Mouse (Mus musculus) hindbrain, embryonic 16.5 days (tissue): ENCODE results near the gene Sell. TPM values are rescaled to one million over a fixed set of nuclear protein-coding genes. Genes with fewer than 3 reads are reported as not detected.
"Not testable (repeated sequence)": the region's sequence is repeated elsewhere in the genome, so short reads cannot be mapped to it uniquely, and the experiment has no call there.

Experiments
- ATAC-seq: fragments of 200-750 bp; cut with Nextera tagmentation; 2 replicates; pipeline ENCODE4 v1.8.0; 2017; ENCODE audit warnings: moderate TSS enrichment, moderate library complexity
- H3K27ac ChIP-seq: fragments of 300-500 bp; sonication (generic); 2 replicates; pipeline ENCODE4 v1.5.1; 2014; ENCODE audit warnings: low read depth, mild to moderate bottlenecking, control low read depth, low read length, moderate library complexity
- H3K27me3 ChIP-seq: fragments of 300-500 bp; sonication (generic); replicated peaks from 2 replicates; pipeline ENCODE4 v1.6.1; 2014; ENCODE audit warnings: low read length; ENCODE audit not compliant: control insufficient read depth, insufficient read depth
- H3K36me3 ChIP-seq: fragments of 300-500 bp; sonication (generic); 2 replicates; pipeline ENCODE4 v1.6.1; 2014; ENCODE audit warnings: mild to moderate bottlenecking, low read length, moderate library complexity, mixed read lengths; ENCODE audit not compliant: control insufficient read depth, insufficient read depth
- H3K4me1 ChIP-seq: fragments of 300-500 bp; sonication (generic); 2 replicates; pipeline ENCODE4 v1.6.1; 2014; ENCODE audit warnings: low read depth, low read length; ENCODE audit not compliant: control insufficient read depth, insufficient read depth
- H3K4me2 ChIP-seq: fragments of 300-500 bp; sonication (generic); 2 replicates; pipeline ENCODE4 v1.6.1; 2014; ENCODE audit warnings: mild to moderate bottlenecking, low read length, control low read depth, moderate library complexity
- H3K4me3 ChIP-seq: fragments of 300-500 bp; sonication (generic); 2 replicates; pipeline ENCODE4 v1.5.1; 2014; ENCODE audit warnings: mild to moderate bottlenecking, low read length, control low read depth, moderate library complexity
- H3K9ac ChIP-seq: fragments of 300-500 bp; sonication (generic); 2 replicates; pipeline ENCODE4 v1.6.1; 2014; ENCODE audit warnings: low read depth, mild to moderate bottlenecking, control low read depth, low read length, moderate library complexity
- H3K9me3 ChIP-seq: fragments of 300-500 bp; sonication (generic); 2 replicates; pipeline ENCODE4 v1.6.1; 2014; ENCODE audit warnings: mild to moderate bottlenecking, low read length, moderate library complexity; ENCODE audit not compliant: control insufficient read depth
- WGBS: fragments of 180-500 bp; shearing (Covaris S2); extraction: QIAGEN DNeasy Blood & Tissue Kit; methylation state at CpG from one replicate; pipeline ENCODE4 v1.1.7; 2014; 5-methylcytosine and 5-hydroxymethylcytosine counted together
- polyA plus RNA-seq: library from polyadenylated mRNA; unstranded; fragments of >200 nt; fragmentation: Nextera tagmentation; extraction: Ambion mirVana; gene quantifications from 2 replicates; pipeline ENCODE4 v1.2.1, GENCODE M21; 2015

Gene Sell
- 0.20 and 0.27 TPM in 2 replicates for polyA plus RNA-seq

GRCm38 (mm10) chr1:164061925-164062324 is at the start of gene Sell:
Gene Sell (plus strand): TSS chr1:164061982.
- no peak for ATAC-seq
- no peak within 1 kb of the TSS for H3K9ac ChIP-seq
- H3K4me1 ChIP-seq = no peaks in the 10 kb centered on the region
- H3K9me3 ChIP-seq = no peaks in the 10 kb centered on the region
- WGBS = 73% methylated on average over 4 of the region's 4 CpGs
- H3K4me2 ChIP-seq = no peak within 1 kb of the TSS
- H3K36me3 ChIP-seq = no peaks in the 10 kb centered on the region
- no peak within 1 kb of the TSS for H3K4me3 ChIP-seq
- H3K27me3 ChIP-seq = no peaks in the 10 kb centered on the region
- no peak within 1 kb of the TSS for H3K27ac ChIP-seq

GRCm38 (mm10) chr1:164014616-164015015 is 47.2 kb upstream of the Sell start:
- Histone ChIP-seq H3K36me3 (no peaks in the 10 kb centered on the region), H3K4me2 (no peak overlapping the region), H3K9ac (no peak overlapping the region), H3K27ac (no peak overlapping the region), H3K27me3 (no peaks in the 10 kb centered on the region), H3K4me3 (no peak overlapping the region), H3K4me1 (no peaks in the 10 kb centered on the region), H3K9me3 (no peaks in the 10 kb centered on the region)
- WGBS = 82% methylated on average over 1 of the region's 1 CpGs
- no peak for ATAC-seq

- H3K36me3 ChIP-seq = no peaks in the 10 kb centered on the region
- ATAC-seq = no peak
- H3K4me3 ChIP-seq = no peak overlapping the region
- H3K27me3 ChIP-seq = no peaks in the 10 kb centered on the region
- no peaks in the 10 kb centered on the region for H3K9me3 ChIP-seq
- H3K9ac ChIP-seq = no peak overlapping the region
- no peak overlapping the region for H3K4me2 ChIP-seq
- WGBS = 79% methylated on average over 16 of the region's 16 CpGs
- no peak overlapping the region for H3K27ac ChIP-seq
- H3K4me1 ChIP-seq = no peaks in the 10 kb centered on the region
Measured at GRCm38 (mm10) chr1:164018221-164018896, 43.4 kb upstream of the Sell start.

- Histone ChIP-seq H3K9ac (no peak overlapping the region), H3K4me3 (no peak overlapping the region), H3K36me3 (no peaks in the 10 kb centered on the region), H3K27me3 (no peaks in the 10 kb centered on the region), H3K9me3 (no peaks in the 10 kb centered on the region), H3K4me1 (no peaks in the 10 kb centered on the region), H3K27ac (no peak overlapping the region), H3K4me2 (no peak overlapping the region)
- ATAC-seq = no peak
- 23% methylated on average over 6 of the region's 6 CpGs for WGBS
Measured at GRCm38 (mm10) chr1:164019789-164020188, 42.0 kb upstream of the Sell start.

GRCm38 (mm10) chr1:164020746-164021145 is 41.0 kb upstream of the Sell start:
- WGBS = 84% methylated on average over 3 of the region's 3 CpGs
- H3K36me3 ChIP-seq = not testable (repeated sequence)

GRCm38 (mm10) chr1:164022106-164022505 is 39.7 kb upstream of the Sell start:
- H3K4me3 ChIP-seq, H3K27me3 ChIP-seq, ATAC-seq, H3K27ac ChIP-seq, H3K9ac ChIP-seq, H3K9me3 ChIP-seq, H3K4me2 ChIP-seq, H3K4me1 ChIP-seq, H3K36me3 ChIP-seq: not testable (repeated sequence)
- 82% methylated on average over 5 of the region's 5 CpGs for WGBS

More at GRCm38 (mm10) chr1:164020746-164021145, 41.0 kb upstream of the Sell start:
- ATAC-seq, H3K4me2 ChIP-seq, H3K27me3 ChIP-seq, H3K27ac ChIP-seq, H3K4me1 ChIP-seq, H3K9me3 ChIP-seq, H3K9ac ChIP-seq, H3K4me3 ChIP-seq: not testable (repeated sequence)

GRCm38 (mm10) chr1:164025685-164026084 is 36.1 kb upstream of the Sell start:
- H3K36me3 ChIP-seq = no peaks in the 10 kb centered on the region
- ATAC-seq = no peak
- no peak overlapping the region for H3K4me2 ChIP-seq
- no peak overlapping the region for H3K9ac ChIP-seq
- H3K27me3 ChIP-seq = no peaks in the 10 kb centered on the region
- 91% methylated on average over 4 of the region's 4 CpGs for WGBS
- no peaks in the 10 kb centered on the region for H3K9me3 ChIP-seq
- no peak overlapping the region for H3K27ac ChIP-seq
- H3K4me1 ChIP-seq = no peaks in the 10 kb centered on the region
- no peak overlapping the region for H3K4me3 ChIP-seq

- Histone ChIP-seq H3K36me3 (no peaks in the 10 kb centered on the region), H3K4me1 (no peaks in the 10 kb centered on the region), H3K4me3 (no peak overlapping the region), H3K4me2 (no peak overlapping the region), H3K27ac (no peak overlapping the region), H3K27me3 (no peaks in the 10 kb centered on the region), H3K9ac (no peak overlapping the region), H3K9me3 (no peaks in the 10 kb centered on the region)
- whole genome bisulfite sequencing = 61% methylated on average over 5 of the region's 5 CpGs
- no peak for ATAC-seq
Measured at GRCm38 (mm10) chr1:164027416-164027815, 34.4 kb upstream of the Sell start.

GRCm38 (mm10) chr1:164040385-164041135 is 21.2 kb upstream of the Sell start:
- peak; percentile 52; the same call in 1 of the 2 replicates for ATAC-seq
- Histone ChIP-seq H3K4me1 (no peaks in the 10 kb centered on the region), H3K9ac (no peak overlapping the region), H3K27ac (no peak overlapping the region), H3K27me3 (no peaks in the 10 kb centered on the region), H3K9me3 (no peaks in the 10 kb centered on the region), H3K4me2 (no peak overlapping the region), H3K4me3 (no peak overlapping the region), H3K36me3 (no peaks in the 10 kb centered on the region)
- WGBS = 69% methylated on average over 10 of the region's 10 CpGs
